Mouse (Mus musculus) c-Kit-positive CD71-negative TER-119-negative erythroid progenitor cells, embryonic 14.5 days (primary cell): Measurements from ENCODE around the gene Hoxa3.
A peak's percentile ranks its signal among the peaks of the same experiment; 100 is the strongest.

Experiments
- DNase-seq: peaks from one replicate; pipeline ENCODE4 v3.0.0-alpha.2; 2013; ENCODE audit warnings: low read depth

The Hoxa3 gene

DNA sequence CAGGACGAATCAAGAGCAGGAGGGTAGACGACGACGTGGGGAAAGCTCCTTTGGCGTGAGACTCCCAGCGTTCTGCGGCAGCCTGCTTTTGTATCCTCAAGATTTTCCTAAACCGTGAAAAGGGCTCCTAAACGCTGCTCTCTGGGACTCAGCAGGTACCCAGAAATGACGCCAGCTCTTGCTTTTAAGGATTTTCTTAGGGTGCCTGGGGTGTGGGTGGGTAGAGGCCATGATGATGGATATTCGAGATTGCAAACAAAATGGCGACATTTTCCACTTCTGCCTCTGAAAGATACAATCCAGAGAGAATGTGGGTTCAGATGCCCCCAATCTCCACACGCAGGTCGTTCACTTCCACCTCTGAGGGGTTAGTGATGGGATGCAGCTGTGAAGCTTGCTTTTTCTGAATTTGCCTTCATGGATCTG is 45.4 kb downstream of the Hoxa3 start:
- DNase-seq: no peak

DNA sequence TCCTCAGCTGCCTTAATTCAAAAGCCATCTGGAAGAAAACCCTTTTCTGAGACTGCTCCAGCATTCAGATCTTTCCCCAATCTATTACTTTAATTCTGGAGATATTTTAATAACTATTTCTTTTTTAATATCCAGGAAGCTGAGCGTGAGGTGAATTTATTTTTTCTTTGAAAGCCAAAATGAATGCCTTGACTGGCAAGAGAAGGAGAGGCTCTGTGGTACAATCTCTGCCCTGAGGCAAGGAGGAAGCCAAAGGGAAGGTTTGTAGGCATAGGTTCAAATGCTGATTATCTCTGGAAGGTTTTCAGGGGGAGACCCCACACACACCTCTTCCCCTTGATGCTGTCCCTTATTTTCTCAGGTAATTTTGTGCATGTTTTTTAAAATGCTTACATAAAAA is 46.0 kb downstream of the Hoxa3 start:
- DNase-seq: no peak

DNA sequence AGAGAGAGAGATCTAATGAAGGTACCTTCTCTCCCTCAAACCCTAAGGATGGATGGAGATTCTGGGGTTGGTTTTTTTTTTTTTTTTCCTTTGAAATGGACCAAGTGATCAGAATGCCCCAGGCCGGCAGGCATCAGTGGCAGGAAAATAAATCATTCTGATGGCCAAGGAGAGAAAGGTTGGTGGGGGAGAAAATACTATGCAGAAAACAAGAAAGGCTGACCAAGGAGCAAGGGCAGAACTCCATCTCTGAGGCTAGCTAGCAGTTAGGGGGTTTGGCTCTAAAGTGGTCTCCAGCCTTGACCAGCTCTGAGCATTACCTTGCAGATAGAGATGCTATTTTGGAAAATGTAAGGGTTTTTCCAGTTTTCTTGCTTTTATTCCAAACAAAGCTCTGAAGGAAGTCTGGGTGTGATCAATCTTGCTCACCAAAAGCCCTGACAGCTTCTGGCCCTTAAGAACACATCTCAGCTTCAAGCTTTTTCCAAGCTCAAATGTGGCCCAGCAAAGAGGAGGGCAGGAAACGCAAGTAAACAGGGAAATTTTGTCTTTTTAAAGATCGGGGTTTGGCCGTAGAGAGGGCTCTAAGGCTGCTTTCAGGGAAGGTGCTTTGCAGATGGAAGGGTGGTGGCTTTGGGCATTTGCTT is 46.6 kb downstream of the Hoxa3 start:
- DNase-seq: no peak

DNA sequence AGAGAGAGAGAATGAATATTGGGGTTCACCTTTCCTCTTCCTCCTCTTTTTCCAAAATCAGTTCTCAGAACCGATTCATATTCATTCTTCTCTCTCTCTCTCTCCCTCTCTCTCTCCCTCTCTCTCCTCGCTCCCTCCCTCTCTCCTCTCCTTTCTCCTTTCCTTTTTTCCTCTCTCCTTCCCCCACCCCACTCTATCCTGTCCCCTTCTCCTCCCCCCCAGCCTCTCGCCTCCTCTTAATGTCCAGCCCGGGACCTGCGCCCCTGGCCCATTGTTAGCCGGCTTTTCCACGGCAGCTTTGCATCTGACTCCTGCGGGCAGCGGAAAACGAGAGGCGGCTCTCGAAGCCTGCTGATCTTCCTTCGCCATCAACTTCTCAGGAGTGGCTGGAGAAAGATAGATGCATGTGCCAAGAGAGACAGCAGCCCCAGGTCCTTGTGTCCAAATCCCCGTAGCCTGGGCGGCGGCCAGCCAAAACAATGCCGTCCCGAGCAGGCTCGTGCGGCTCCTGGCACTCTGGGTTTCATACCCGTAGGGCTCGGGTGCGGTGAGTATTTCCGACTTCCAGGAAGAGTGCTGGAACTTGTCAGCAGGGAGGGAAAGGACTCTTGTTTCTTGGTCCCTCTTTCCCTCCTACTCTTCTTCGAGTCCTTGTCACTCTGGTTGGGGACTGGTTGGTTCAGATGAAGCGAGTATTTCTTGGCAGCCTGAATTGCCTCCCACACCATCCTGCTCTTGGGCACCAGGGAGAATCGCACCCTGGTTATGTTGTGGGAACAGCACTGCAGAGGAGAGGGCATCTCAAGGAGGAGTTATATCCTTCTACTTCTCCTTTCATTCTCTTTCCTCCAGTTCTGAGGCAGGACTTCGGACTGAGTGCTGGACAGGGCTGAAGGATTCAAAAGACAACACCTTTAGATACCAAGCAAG is 47.4 kb downstream of the Hoxa3 start:
- DNase-seq: no peak

DNA sequence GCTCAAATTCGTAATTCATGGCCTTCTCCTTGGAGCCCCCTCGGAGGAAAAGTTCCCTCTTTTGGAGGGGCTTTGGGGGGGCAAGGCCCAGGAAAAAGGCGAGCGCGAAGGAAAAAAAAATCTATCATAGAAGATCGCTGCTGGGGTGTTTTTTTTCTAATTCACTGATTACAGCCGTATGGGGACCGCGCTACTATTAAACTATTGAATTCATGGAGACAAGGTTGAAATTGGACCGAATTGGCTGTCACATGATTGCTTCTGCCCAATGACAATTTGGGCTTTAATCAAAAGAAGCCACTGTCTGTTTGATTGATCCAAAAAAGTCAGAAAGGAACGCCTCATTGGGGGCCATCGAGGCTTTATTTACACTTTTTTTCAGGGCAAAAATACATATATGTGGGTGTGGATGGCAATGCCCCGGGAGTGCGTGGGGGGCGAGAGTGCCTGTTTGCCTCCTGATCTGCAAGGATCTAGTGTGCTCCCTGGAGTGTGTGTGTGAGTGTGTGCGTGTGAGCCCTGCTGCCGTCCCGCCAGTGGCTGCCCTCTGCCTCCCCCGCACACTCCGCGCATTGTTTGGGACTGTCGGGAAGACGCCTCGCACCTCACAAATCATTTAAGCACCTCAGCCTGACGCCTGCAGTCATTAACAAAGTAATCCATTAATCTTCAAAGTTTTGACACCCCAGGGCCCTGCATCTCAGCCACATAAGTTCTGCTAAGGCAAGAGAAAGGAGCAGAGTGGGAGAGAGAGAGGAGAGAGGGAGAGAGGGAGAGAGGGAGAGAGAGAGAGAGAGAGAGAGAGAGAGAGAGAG is 48.3 kb downstream of the Hoxa3 start, which contains the start of gene Hoxa2:
Gene Hoxa2 (minus strand): TSS at position 206 of the 815 bp plus-strand sequence.
- no peak for DNase-seq

DNA sequence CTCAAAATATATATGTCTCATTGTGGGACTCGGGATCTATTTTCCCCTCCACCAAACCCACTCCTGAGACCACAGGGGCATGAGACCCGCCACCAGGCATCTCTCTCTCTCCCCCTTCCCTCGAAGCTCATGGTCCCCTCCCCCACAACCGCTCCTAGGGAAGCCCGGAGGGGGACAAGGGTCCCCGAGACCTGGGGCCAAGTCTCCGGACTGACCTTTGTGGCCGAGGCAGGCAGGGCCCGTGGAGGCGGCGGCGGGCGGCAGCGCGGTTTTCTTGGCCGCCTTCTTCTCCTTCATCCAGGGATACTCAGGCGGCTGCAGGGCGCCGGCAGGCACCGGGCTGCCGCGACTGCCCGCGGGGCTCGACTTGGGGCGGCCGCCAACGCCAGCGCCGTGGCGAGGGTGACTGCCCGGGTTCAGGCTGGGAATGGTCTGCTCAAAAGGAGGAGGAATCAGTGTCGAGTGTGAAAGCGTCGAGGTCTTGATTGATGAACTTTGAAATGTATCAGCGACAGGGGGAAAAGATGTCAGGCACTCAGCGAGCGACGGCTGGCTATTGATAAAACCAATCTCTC is 49.0 kb downstream of the Hoxa3 start:
- DNase-seq: no peak

DNA sequence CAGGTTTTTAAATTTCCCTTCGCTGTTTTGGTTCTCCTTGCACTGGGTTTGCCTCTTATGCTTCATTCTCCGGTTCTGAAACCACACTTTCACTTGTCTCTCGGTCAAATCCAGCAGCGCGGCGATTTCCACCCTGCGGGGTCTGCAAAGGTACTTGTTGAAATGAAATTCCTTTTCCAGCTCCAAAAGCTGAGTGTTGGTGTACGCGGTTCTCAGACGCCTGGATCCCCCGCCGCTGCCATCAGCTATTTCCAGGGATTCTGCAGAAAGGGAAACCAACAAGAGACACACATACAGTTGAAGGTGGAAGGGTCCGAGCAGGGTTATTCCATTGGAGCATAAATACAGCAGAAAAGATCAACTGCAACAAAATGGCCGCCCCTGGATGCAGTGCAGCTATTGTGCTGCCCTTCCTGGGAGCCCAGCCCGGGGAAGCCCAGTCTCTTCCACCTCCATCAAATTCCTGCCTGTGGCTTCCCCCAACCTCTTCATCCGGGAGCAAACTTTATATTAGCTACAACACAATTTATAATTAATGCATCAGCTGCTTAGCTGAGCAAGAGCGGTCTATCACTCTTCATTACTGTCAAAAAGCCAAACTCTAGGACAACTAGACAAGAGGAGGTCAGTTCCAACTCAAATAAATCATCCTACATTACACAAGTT is 49.6 kb downstream of the Hoxa3 start:
- no peak for DNase-seq

DNA sequence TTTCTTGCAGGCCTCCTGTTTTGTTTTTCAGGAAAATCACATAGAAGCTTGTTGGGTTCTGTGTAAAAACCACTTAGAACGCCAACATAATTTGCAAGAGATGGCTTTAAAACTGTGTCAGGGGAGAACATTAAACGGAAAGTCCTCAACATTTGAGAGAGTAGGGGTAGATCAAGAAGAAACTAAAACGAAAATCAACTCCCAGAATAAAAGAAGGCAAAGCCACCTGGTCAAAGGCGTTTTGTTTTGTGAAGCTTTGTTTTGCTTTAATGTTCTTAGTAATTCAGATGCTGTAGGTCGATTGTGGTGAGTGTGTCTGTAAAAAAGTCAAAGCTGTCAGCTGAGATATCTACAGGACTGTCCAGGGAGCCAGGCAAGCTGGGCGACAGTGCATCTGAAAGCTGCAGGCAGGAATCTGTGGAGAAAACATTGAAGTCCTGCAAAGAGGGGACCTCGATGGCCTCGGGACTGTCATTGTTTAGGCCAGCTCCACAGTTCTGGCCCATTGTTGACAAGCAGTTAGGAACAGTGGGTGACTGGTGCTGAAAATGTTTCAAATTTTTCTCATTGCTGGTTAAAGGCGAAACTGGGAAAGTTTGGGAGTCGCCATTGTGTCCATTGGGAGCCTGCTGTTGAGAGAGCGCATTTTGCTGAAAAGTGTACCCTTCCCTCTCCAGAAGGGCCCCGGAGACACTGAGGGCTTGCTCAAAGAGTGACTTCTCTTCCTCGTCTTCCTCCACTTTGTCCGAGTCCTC is 50.3 kb downstream of the Hoxa3 start:
- no peak for DNase-seq

DNA sequence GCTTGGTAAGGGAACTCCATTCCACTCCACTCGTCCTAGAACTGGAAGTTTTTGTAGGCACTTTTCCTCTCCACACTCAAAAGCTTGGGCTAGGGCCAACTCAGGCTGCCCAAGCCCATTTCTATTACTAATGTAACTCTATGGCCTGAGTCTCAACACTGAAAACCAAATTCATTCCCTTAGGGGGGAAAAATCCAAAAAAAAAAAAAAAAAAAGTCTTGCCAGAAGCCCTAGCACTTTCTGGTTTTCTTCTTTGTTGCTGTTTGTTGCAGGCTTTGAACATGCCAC is 51.1 kb downstream of the Hoxa3 start:
- no peak for DNase-seq

DNA sequence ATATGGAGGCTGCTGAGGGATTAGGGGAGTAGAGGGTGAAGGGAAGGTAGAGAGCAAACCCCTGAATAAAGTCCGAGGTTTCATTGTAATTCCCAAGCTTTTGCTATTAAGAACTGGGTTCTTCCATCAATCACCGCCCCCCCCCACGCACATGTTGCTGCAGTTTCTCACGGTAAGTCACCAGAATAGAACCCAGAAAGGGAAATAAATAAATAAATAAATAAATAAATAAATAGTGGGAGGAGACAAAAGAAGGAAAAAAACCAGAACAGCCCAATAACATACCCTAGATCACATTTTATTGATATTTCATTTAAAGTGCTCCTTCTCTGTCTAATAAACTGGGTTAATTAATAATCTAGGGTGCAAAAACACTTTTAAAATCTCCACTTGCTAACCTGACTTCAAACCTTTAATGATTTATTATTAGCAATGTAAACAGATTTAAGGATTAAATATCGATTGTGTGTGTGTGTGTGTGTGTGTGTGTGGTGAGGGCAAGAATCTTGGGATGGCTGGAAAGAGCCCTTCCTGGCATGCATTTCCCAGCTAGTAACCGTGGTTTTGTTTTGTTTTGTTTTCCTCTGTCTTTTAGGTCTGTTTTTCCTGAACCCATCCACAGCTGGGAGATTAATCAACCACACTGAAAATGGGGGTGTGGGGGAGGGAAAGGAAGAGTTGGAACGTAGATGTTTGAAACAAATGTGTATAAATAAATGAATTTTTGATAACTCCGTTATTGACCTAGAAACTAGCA is 51.6 kb downstream of the Hoxa3 start:
- no peak for DNase-seq

DNA sequence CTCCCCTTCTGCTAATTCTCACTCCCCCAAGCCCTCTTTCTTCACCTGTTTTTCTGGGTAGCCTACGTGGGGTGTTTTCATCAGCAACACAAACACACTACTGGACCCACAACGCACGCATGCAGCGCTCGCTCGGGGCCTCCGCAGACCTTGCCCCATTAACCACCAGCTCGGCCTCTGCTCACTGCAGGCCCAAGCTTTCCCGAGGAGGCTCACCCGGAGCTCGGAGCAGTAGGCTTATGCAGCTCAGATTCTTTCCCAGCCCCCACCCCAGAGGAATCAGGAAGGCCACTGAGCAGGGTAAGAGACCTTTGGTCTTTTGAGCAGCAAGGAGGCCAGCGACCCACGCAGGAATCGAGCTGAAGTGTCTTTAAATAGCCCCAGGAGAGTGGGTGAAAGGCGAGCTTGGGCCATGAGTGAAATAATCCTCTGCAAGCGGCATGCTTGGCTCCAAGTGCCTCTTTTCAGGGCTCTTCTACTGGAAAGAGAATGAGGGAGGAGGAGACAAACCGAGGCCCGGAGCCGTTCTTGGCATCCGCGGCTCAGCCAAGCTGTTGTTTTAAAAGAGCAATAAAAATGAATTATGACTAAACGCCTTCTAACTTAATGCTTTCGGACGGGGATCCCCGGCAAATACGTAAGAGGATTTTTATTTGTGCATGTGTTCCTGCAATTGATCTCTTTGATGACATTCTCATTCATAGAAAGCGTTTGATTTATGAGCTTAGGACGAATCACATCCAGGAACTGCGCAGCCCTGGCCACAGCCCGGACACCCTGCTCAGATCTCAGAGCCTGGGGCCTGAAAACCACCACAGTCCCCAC is 52.4 kb downstream of the Hoxa3 start:
- DNase-seq: no peak

DNA sequence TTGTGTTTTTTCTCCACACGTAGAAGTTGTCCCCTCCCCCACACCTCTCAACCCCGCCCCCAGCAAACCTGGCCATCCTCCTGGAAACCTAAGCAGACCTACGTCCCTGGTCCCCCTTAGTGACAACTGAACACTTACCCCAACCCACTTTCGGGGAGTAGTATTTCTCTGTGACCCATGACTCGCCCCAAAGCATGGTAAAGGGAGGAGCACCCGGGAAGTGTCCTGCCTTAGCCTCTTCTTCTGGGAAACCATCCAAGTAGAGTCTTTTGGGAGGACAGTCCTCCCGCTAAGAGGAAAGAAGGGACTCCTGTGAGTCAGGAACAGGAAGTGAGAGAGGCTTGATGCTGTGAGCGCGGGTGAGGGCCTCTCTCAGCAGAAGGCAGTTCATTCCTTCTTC is 53.2 kb downstream of the Hoxa3 start:
- DNase-seq: no peak

DNA sequence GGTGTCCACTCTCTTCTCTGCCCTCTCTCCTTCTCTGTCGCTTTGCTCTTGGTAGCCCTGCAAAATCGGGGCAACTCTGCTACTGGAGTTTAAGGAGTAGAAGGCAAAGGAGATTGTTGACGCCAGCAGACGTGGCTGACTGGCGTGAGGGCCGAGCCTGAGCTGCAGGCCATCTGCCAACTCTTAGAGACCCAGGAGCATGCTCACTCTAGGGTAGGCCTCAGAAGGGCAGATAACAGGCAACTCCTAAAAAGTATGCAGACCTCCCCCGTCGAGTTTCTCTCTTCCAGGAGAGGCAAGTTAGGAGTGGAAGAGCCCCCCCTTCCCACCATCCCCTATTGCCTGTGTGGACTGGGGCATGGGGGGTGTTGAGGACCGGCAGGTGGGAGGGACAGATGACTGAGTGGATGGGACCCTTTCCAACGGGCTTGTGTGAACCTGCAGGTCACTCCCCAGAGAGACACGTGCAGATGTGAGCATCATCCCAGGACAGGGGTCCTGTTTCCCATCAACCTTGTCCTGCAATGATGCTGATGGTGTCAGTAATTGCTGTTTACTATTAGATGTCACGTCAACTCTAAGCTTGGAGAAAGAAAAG is 53.9 kb downstream of the Hoxa3 start:
- no peak for DNase-seq

DNA sequence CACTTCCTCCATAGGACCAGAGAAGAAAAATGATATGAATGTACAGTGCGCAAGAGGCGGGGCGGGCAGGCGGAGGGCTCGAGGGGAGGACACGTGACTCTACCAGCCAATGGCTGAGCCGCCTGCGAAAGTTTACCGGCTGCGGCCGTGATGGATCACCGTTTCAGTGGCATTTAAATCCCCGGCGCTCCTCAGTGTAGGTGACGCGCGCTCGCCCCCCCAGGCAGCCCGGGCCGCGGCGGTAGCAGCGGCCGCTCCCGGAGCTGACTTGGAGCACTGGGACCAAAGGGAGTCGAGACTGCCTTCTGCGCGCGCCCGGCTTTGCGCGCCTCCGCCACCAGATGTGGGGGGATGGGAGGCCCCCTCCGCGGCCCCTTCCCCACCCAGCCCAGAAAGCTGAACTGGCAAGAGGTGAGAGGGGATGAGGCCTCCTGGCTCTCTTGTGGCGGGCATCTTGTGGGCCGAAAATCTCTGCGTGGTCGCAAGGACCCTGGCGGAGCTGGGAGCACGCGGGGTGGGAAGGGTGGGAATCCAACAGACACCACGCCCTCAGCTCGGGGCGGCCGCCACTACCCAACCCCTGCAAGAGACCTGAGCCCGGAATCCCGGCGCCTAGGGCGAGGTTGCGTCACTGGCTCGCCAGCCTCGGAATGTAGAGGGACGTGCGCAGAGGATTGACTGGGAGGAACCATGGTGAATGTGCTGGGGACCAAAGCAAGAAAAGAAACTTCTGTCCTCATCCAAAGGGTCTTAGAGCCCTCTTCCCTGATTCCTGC is 54.7 kb downstream of the Hoxa3 start, which contains the start of gene Hoxa1:
Gene Hoxa1 (minus strand): TSS at position 42 of the 776 bp plus-strand sequence.
- peak; percentile 58 for DNase-seq

DNA sequence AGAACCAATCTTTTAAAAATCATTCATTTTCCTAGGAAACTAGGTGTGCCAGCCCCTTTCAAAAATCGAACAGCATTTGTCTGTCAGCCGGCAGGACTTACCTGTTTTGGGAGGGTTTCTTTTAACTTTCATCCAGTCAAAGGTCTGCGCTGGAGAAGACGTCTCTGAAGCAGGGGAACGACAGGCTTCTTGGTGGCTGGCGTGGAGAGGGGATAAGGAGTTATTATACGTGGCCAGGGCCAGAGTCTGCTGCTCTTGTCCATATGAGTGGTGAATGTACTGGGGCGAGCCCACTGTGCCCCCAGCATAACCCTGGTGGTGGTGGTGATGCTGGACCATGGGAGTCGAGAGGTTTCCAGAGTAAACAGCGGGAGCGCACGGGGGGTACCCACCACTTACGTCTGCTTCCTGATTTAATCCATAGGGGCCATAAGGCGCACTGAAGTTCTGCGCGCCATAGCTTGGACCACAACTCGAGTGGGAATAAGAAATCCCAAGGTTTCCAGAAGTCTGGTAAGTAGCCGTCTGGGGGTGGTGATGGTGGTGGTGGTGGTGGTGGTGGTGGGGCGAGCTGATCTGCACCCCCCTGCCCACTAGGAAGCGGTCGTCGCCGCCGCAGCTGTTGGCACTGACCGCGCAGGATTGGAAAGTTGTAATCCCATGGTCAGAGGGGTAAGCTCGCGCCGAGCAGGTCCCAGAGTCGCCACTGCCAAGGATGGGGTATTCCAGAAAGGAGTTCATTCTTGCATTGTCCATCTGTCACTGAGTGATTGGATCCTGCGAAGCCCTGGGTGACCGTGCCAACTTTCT is 55.5 kb downstream of the Hoxa3 start:
- DNase-seq: no peak

DNA sequence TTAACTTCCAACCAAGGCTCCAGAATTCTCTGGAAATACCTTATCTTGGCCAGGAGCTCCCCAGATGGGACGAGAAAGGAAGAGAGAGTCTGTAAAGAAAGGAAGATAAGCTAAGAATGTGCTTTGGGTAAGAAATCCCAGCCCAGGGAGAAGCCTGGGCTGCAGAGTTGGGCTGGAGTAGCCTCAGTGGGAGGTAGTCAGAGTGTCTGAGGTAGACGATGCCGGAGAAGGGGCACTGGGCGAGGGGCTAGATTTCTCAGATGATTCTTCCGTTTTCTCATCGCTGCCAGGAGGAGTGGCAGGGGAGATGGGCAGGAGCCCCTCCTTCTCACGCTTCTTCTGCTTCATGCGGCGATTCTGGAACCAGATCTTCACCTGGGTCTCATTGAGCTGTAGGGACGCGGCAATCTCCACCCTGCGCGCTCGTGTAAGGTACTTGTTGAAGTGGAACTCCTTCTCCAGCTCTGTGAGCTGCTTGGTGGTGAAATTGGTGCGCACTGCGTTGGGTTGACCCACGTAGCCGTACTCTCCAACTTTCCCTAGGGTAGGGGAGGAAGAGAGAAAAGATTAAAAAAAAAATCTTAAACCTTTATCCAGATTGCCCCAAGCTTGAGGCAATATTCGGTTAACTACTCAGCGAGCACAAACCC is 56.5 kb downstream of the Hoxa3 start:
- DNase-seq: no peak

DNA sequence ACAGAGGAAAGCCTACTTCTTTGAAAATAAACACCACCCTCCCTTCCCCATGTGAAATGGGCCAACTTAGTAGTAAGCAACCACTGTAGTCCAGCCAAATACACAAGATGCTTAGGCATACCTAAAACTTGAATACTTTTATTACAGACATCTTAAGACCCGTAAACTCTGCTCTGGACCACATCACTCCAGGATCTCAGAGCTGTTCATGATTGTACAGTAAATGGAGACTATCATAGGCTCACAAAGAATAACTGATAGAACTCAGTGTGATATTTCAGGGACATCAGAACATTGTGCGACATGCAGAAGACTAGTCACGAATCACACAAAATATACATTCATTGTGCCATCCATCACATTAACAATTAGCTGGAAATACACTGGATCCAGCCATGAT is 57.7 kb downstream of the Hoxa3 start:
- no peak for DNase-seq
